Mouse (Mus musculus): ENCODE measurements around the gene Dscaml1. TPM values are rescaled to one million over a fixed set of nuclear protein-coding genes. Genes with fewer than 3 reads are reported as not detected.

The Dscaml1 gene
- polyA plus RNA-seq, 1 experiment from 2014 or later, result not detected

GRCm38 (mm10) chr9:45625889-45626446 is 199.5 kb downstream of the Dscaml1 start:
- no peak overlapping the region for H3K4me2 ChIP-seq
- H3K27me3 ChIP-seq (replicated peaks), result no peaks in the 10 kb centered on the region
- H3K9ac ChIP-seq, result no peak overlapping the region
- H3K9me3 ChIP-seq (replicated peaks), result no peaks in the 10 kb centered on the region
- H3K4me3 ChIP-seq, result no peak overlapping the region
- WGBS (ENCODE audit: insufficient replicate concordance), result 55% methylated on average over 6 of the region's 6 CpGs
- no peaks in the 10 kb centered on the region for H3K36me3 ChIP-seq
- H3K27ac ChIP-seq, result no peak overlapping the region
- no peaks in the 10 kb centered on the region for H3K4me1 ChIP-seq
- no peak for ATAC-seq

DNA sequence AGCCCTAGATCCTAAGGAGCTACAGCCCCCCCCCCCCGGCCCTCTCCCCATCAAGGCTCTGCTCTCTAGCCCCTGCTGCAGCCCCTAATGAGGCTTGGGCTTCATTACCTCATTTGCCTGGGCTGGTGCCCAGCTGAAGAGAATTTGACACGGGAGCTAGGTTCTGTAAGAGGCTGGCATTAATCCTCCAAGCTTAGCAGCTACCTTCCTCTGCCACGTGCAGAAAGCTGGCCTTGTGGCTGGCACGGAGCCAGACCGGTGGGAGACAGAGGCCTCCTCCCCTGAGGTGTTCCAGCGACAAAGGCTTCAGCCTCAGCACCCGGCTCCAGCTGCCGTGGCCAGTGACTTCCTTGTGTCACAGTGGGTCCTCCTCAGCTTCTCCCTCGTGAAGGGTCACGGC is 206.1 kb downstream of the Dscaml1 start:
- no peaks in the 10 kb centered on the region for H3K4me1 ChIP-seq
- H3K9me3 ChIP-seq (replicated peaks), result no peaks in the 10 kb centered on the region
- H3K4me3 ChIP-seq, result no peak overlapping the region
- no peak overlapping the region for H3K4me2 ChIP-seq
- H3K27me3 ChIP-seq (replicated peaks), result no peaks in the 10 kb centered on the region
- no peaks in the 10 kb centered on the region for H3K36me3 ChIP-seq
- WGBS (ENCODE audit: insufficient replicate concordance), result 48% methylated on average over 10 of the region's 10 CpGs
- no peak overlapping the region for H3K9ac ChIP-seq
- ATAC-seq, result no peak
- no peak overlapping the region for H3K27ac ChIP-seq

DNA sequence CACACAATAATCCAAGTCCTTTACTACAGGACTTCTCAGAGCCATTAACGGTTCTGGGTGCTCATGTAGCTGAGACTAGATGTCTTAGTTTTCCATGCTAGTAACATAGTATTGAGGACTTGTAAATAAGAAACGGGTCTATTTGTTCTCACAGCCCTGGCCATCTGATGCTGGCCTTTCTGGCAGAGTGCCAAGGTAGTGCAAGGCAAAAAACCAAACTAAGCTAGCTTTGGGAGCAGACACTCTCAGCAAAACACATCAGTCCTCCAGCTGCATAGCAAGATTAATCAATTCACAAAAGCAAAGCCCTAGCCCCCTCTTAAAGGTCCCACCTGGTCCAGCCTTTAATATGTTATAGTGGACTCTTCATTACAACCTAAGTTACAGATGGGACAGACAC is 206.6 kb downstream of the Dscaml1 start:
- no peak overlapping the region for H3K9ac ChIP-seq
- no peaks in the 10 kb centered on the region for H3K27me3 ChIP-seq (replicated peaks)
- no peak overlapping the region for H3K4me3 ChIP-seq
- 49% methylated on average over 2 of the region's 2 CpGs for WGBS (ENCODE audit: insufficient replicate concordance)
- no peak overlapping the region for H3K4me2 ChIP-seq
- no peaks in the 10 kb centered on the region for H3K4me1 ChIP-seq
- H3K27ac ChIP-seq, result no peak overlapping the region
- no peak for ATAC-seq
- H3K36me3 ChIP-seq, result no peaks in the 10 kb centered on the region
- no peaks in the 10 kb centered on the region for H3K9me3 ChIP-seq (replicated peaks)

GRCm38 (mm10) chr9:45634978-45635377 is 208.6 kb downstream of the Dscaml1 start:
- Histone ChIP-seq H3K4me1 (no peaks in the 10 kb centered on the region), H3K4me2 (no peak overlapping the region), H3K27ac (no peak overlapping the region), H3K4me3 (no peak overlapping the region), H3K36me3 (no peaks in the 10 kb centered on the region), H3K9me3 (replicated peaks) (no peaks in the 10 kb centered on the region), H3K27me3 (replicated peaks) (no peaks in the 10 kb centered on the region), H3K9ac (no peak overlapping the region)
- no peak for ATAC-seq
- WGBS (ENCODE audit: insufficient replicate concordance), result 45% methylated on average over 4 of the region's 4 CpGs

DNA sequence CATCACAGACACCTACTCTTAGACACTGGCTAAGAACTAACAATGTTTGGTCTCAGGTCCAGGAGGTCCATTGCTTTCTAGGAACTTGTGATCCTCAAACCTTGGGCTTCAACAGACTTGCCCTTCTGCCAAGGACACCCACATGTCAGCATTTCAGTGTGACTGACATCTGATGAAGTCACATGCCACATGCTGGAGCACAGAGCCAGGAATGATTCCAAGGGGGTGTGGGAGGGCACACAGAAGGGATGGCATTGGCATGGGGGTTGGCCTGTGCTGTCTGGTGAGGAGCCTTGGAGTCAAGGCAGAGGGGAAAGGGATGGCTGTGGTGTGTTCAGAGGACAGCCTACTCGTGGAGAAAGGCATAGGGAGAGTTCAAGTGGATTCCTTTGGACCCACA is 210.9 kb downstream of the Dscaml1 start:
- Histone ChIP-seq H3K9me3 (replicated peaks) (no peaks in the 10 kb centered on the region), H3K27me3 (replicated peaks) (no peaks in the 10 kb centered on the region; the same call in 1 of the 2 replicates), H3K36me3 (no peaks in the 10 kb centered on the region), H3K4me3 (no peak overlapping the region), H3K27ac (no peak overlapping the region), H3K9ac (no peak overlapping the region), H3K4me2 (no peak overlapping the region), H3K4me1 (no peaks in the 10 kb centered on the region)
- WGBS (ENCODE audit: insufficient replicate concordance), result 25% methylated on average over 1 of the region's 1 CpGs
- no peak for ATAC-seq

GRCm38 (mm10) chr9:45638184-45638917 is 211.9 kb downstream of the Dscaml1 start:
- 59% methylated on average over 6 of the region's 6 CpGs for WGBS (ENCODE audit: insufficient replicate concordance)
- no peak overlapping the region for H3K4me2 ChIP-seq
- H3K27ac ChIP-seq, result no peak overlapping the region
- H3K27me3 ChIP-seq (replicated peaks), result no peaks in the 10 kb centered on the region; the same call in 1 of the 2 replicates
- ATAC-seq, result no peak
- no peak overlapping the region for H3K4me3 ChIP-seq
- no peaks in the 10 kb centered on the region for H3K9me3 ChIP-seq (replicated peaks)
- no peaks in the 10 kb centered on the region for H3K36me3 ChIP-seq
- H3K4me1 ChIP-seq, result no peaks in the 10 kb centered on the region
- no peak overlapping the region for H3K9ac ChIP-seq

- Histone ChIP-seq H3K4me3 (no peak overlapping the region), H3K27me3 (replicated peaks) (peaks cover 4% of the 10 kb centered on the region; the same call in 1 of the 2 replicates), H3K9me3 (replicated peaks) (no peaks in the 10 kb centered on the region), H3K9ac (no peak overlapping the region), H3K4me1 (no peaks in the 10 kb centered on the region), H3K36me3 (no peaks in the 10 kb centered on the region), H3K4me2 (no peak overlapping the region), H3K27ac (no peak overlapping the region)
- 49% methylated on average over 6 of the region's 6 CpGs for WGBS (ENCODE audit: insufficient replicate concordance)
- ATAC-seq, result no peak
Measured at GRCm38 (mm10) chr9:45644833-45645388, 218.5 kb downstream of the Dscaml1 start.

DNA sequence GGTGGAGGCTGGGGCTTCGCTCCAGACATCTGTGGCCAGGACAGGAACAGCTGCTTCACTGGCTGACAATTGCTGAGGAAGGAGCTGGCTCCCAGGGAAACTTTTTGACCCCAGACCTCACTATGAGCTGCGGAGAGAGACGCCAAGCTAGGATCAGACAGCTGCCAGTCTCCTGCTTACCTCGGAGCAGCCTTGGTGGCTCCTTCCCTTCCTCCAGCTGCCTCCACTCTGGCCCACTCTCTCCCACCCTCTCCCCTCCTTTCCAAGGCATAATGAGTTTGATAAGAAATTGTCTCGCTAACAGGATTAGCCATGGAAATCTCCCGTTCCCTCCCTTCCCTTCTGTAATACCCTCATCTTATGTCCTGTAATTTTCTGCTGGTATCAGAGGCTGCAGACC is 219.1 kb downstream of the Dscaml1 start:
- H3K4me3 ChIP-seq, result no peak overlapping the region
- 36% methylated on average over 6 of the region's 6 CpGs for WGBS (ENCODE audit: insufficient replicate concordance)

DNA sequence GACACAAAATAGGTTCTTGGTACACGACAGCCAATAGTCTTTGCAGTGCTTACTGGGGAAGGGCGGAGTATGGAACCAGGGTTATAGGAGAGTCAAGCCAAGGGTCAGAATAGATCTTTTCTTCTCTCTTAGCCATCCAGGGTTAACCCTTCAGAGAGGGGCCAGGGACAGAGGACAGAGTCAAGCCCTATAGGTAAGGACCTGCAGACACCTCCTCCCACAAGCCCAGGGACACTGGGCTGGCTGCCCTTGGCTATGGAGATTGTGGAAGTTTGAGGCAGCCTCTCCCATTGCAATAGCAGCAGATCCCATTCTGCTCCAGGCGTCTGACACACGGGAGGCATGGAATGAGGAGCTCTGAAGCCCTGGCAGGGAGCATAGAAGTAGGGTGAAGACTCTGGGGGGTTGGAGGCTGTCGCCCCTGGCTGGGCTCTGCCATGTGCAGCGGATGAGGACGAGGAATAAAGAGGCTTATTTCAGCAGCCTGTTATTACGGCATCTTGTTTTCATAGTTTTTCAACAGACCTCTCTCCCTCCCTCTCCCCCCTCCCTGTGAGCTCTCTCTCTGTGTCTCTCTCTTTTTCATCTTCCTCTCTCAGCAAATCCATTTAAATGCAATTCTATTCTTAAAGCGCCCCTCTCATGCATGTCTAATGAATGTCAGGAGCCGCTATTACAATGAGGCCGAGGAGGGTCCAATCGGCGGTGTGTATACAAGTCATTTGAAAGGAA is 224.8 kb downstream of the Dscaml1 start:
- Histone ChIP-seq H3K9ac (no peak overlapping the region), H3K27me3 (replicated peaks) (0 out of 2 replicates have a peak, but pooled peaks cover 4% of the 10 kb centered on the region), H3K36me3 (no peaks in the 10 kb centered on the region), H3K4me3 (no peak overlapping the region), H3K9me3 (replicated peaks) (no peaks in the 10 kb centered on the region), H3K4me1 (no peaks in the 10 kb centered on the region), H3K27ac (no peak overlapping the region), H3K4me2 (no peak overlapping the region)
- no peak for ATAC-seq
- 70% methylated on average over 13 of the region's 13 CpGs for WGBS (ENCODE audit: insufficient replicate concordance)

More for the DNA sequence above, 219.1 kb downstream of the Dscaml1 start:
- ATAC-seq, result no peak
- Histone ChIP-seq H3K9me3 (replicated peaks) (no peaks in the 10 kb centered on the region), H3K27me3 (replicated peaks) (peaks cover 4% of the 10 kb centered on the region; the same call in 1 of the 2 replicates), H3K4me1 (no peaks in the 10 kb centered on the region), H3K4me2 (no peak overlapping the region), H3K27ac (no peak overlapping the region), H3K9ac (no peak overlapping the region), H3K36me3 (no peaks in the 10 kb centered on the region)

- Histone ChIP-seq H3K27ac (no peak overlapping the region), H3K36me3 (no peaks in the 10 kb centered on the region), H3K4me1 (no peaks in the 10 kb centered on the region), H3K9ac (no peak overlapping the region), H3K27me3 (replicated peaks) (0 out of 2 replicates have a peak, but pooled peaks cover 4% of the 10 kb centered on the region), H3K9me3 (replicated peaks) (no peaks in the 10 kb centered on the region), H3K4me3 (no peak overlapping the region), H3K4me2 (no peak overlapping the region)
- no peak for ATAC-seq
- WGBS (ENCODE audit: insufficient replicate concordance), result 75% methylated on average over 3 of the region's 3 CpGs
Measured at GRCm38 (mm10) chr9:45651810-45652177, 225.4 kb downstream of the Dscaml1 start.

DNA sequence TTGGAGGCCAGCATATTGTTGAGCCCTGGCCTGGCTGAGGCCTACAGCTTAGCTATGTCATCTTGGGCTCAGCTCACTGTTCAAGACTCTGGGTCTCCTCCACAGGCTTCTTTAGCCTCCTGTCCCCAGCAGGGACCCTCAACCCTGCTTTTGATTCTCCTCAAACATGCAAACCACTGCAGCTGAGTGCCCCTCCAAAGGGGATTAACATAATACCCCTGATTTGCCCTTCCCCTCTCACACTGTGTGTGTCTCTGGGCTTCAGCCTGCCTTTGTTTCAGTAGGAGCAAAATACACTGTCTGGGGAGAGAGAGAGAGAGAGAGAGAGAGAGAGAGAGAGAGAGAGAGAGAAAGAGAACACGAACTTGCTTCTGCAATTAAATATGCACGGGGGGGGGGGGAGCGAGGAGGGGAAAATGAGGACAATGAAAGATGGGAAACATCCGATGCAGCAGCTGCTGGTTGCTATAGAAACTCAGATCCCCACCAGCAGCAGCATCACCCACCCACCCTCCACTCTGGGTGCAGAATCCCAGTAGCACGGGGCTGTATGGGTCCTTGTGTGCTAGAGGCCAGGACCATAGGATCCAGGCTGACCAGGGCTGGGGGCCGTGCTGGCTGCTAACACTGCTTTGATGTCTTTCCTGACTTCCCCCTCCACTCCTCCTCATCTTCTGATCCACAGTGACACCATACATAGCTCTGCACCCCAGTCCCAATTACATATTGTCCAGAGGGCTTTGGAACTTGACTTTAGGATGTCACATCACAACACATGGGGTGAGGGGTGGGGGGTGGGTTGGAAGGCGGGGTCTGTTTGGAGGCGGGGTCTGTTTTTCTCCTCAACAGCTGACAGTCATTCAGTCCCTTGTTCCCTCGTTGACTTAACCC is 231.0 kb downstream of the Dscaml1 start:
- H3K27me3 ChIP-seq (replicated peaks), result no peaks in the 10 kb centered on the region

More for the DNA sequence above, 231.0 kb downstream of the Dscaml1 start:
- no peaks in the 10 kb centered on the region for H3K4me1 ChIP-seq
- WGBS (ENCODE audit: insufficient replicate concordance), result 16% methylated on average over 7 of the region's 9 CpGs
- H3K9me3 ChIP-seq (replicated peaks), result no peaks in the 10 kb centered on the region
- no peak overlapping the region for H3K9ac ChIP-seq
- H3K36me3 ChIP-seq, result no peaks in the 10 kb centered on the region
- no peak overlapping the region for H3K4me2 ChIP-seq
- H3K4me3 ChIP-seq, result no peak overlapping the region
- no peak overlapping the region for H3K27ac ChIP-seq
- no peak for ATAC-seq
